Mouse (Mus musculus) layer of hippocampus, adult 11-12 months (tissue): ENCODE data around the gene Pes1.
"Not testable (repeated sequence)": the region's sequence is repeated elsewhere in the genome, so short reads cannot be mapped to it uniquely, and the experiment has no call there.

Experiments used
- DNase-seq: peaks from one replicate; pipeline ENCODE4 v3.0.0; 2022; ENCODE audit warnings: low spot score

The Pes1 gene

GRCm38 (mm10) chr11:4006462-4006861 is 42.7 kb downstream of the Pes1 start:
- DNase-seq: no peak

DNA sequence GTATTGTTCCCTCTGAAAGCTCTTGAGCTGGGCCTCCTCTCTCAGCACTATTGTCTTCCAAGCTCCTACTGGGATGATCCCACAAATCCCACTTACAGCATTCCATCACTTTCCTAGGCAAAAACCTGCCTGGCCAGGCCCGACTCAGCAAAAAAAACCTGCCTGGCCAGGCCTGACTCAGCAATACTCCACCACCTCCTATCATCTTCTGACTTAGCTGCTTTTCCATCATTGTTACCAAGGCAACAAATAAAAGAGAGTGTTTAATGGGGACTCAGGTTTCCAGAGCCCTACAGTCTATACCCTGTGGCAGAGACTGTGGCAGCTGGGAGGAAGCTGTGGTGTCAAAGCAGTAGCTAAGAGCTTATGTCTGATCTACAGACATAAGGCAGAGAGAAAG is 48.8 kb downstream of the Pes1 start:
- no peak for DNase-seq

DNA sequence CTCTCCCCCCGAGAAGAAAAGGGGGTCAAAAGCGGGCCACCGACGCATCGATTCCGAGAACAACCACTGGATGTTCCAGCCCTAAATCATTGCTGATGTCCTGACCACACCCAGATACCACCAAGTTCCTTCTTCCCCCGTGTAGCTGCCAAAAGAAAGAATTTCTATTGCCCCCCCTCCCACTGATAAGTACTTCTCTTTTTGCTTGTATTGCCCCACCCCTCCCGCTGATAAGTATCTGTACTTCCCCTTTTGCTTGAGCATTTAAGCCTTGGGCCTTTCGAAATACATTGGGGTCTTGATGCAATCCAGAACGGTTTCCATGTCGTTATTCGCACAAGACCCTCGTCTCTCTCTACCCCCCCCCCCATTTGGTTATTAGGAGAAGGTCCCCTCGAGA is 52.0 kb downstream of the Pes1 start:
- not testable (repeated sequence) for DNase-seq

DNA sequence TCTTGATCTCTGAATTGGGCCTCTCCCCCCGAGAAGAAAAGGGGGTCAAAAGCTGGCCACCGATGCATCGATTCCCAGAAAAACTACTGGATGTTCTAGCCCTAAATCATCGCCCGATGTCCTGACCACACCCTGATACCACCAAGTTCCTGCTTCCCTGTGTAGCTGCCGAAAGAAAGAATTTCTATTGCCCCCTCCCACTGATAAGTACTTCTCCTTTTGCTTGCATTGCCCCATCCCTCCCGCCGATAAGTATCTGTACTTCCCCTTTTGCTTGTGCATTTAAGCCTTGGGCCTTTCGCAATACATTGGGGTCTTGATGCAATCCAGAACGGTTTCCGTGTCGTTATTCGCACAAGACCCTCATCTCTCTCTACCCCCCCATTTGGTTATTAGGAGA is 58.3 kb downstream of the Pes1 start:
- DNase-seq: not testable (repeated sequence)

DNA sequence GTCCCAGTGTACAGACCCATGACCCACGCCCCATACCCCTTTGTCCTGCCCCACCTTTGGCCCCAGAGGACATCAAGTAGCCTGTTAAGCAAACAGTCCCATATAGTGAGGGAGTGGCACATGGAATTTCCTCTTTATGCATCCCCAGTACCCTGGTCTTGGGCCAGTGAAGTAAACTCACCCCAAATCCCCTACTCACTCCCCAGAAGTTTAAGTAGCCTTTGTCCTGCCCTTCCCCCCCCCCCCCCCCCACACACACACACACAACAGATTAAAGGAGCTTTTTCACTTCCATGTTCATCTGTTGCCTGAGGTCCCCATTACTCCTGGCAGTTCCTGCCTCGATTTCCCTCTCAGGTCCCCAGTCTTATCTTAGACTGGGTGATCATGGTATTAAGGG is 59.5 kb downstream of the Pes1 start:
- DNase-seq: no peak

- DNase-seq: no peak
Observed at GRCm38 (mm10) chr11:4027066-4027465, 63.3 kb downstream of the Pes1 start.

GRCm38 (mm10) chr11:4027561-4028334 is 64.0 kb downstream of the Pes1 start:
- peak; percentile 14 for DNase-seq

- no peak for DNase-seq
Observed at GRCm38 (mm10) chr11:4029343-4029742, 65.6 kb downstream of the Pes1 start.
